Mouse (Mus musculus): ENCODE data around the gene Stau1.
"Not testable (repeated sequence)": the region's sequence is repeated elsewhere in the genome, so short reads cannot be mapped to it uniquely, and the experiment has no call there.

Gene Stau1

GRCm38 (mm10) chr2:166995796-166996532 lies at the start of gene Stau1:
Stau1 (minus strand) TSS chr2:166996299.
- peak; percentile 91 to 97 for DNase-seq

- DNase-seq: no peak
Measured at GRCm38 (mm10) chr2:167043400-167044121, 47.5 kb upstream of the Stau1 start.

DNA sequence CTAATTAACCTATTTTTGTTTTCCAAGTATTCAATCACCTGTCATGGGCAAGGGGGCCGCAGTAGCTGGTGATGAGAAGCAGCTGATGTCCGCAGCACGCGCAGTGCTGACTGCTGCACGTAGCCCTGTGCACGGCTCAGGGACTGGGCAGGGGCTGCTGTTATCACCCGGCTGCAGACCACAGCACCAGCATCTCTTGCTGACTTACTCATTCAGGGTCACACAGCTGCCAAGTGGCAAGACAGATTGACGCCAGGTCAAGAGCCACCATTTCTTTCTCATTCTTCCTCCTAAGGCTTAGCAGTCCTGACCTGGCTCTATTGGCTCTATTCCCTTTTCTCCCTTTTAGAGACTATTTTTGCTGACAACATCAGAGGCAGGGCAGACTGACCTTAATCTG lies 43.3 kb upstream of the Stau1 start:
- no peak for DNase-seq

- no peak for DNase-seq
Measured at GRCm38 (mm10) chr2:167038716-167039115, 42.6 kb upstream of the Stau1 start.

- no peak for DNase-seq
Measured at GRCm38 (mm10) chr2:167038297-167038696, 42.2 kb upstream of the Stau1 start.

DNA sequence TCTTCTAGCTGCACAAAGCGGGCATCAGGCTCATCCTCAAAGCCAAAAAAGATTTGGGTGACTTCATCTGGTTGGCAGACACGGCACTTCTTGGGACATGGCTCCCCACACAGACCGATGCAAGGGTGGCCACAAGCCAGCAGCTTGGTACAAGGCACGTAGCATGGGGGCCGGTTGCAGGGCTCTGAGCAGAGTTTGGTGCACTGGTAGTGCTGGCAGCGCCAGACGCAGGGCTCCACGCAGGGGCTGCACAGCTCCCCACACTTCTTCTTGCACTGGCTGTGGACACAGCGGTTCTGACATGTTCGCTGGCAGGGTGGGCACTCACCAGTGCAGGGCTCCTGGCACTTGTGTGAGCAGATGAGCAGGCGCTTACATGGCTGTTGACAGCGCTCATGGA lies 41.6 kb upstream of the Stau1 start:
- no peak for DNase-seq

GRCm38 (mm10) chr2:167030507-167030906 lies 34.4 kb upstream of the Stau1 start:
- no peak for DNase-seq

DNA sequence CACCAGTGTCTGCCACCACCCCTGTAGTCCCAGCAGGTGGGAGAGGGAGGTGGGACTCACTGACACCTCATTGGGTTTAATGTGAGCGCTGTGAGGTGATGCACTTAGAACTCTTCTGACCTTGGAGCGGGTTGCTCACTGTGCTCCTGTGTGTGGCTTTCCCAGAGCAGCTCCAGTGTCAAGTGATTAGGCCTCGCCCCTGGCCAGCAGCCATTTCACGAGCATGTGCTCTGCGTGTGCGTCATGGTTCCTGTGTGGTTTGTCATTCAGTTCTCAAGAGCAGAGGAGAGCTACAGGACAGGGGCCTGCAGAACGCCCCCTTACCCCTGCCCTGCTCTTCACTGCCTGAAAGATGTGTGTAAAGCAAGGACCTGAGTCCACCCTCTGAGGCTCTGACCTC lies 32.5 kb upstream of the Stau1 start:
- DNase-seq: no peak

DNA sequence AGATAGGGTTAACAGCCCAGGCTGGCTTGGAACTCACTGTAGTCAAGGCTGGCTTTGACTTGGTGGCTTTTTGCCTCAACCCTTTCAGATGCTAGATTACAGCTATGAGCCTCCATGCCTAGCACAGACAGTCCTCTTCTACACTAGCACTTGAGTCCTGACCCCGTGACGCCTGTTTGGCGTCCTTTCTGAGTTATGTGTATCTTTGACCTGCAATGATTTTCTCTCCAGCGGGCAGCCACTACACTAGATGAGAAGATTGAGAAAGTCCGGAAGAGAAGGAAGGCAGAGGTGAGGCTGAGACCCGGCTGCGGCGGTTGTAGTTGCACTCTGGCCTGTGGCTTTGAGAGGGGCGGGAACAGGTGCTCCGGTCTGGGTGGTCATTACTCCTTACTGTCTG lies 23.3 kb upstream of the Stau1 start:
- DNase-seq: no peak

- no peak for DNase-seq
Measured at GRCm38 (mm10) chr2:167015382-167015718, 19.3 kb upstream of the Stau1 start.

DNA sequence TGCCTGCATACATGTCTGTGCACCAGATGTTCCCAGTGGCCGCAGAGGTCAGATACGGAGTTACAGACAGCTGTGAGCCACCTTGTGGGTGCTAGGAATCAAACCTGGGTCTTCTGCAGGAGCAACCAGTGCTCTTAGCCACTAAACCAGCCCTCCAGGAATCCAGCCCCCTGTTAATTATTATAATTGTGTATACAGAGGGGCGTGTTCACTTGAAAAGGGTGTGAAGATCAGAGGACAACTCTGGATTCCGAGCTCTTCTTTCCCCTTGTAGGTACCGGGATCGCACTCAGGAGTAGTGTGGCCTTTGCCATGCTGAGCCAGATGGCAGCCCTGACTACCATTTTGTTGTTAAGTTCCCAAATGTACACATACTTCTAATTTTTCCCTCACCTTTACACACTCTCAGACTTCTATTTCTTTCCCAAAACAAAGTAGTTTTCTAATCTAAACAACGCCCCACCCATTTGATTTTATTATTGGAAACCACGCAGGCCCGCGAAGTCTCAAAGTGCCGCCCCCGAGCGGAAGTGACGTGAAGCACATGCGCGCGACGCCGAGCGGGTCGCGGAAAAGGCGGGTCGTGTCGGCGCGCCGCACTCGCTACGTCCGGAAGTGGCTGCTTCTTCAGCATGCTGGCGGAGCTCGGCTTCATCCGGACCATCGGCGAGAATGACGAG lies 18.7 kb upstream of the Stau1 start, which contains the start of gene Ddx27:
Ddx27 (plus strand) TSS at position 492 of the 680 bp plus-strand sequence.
- DNase-seq: peak; percentile 90 to 91

DNA sequence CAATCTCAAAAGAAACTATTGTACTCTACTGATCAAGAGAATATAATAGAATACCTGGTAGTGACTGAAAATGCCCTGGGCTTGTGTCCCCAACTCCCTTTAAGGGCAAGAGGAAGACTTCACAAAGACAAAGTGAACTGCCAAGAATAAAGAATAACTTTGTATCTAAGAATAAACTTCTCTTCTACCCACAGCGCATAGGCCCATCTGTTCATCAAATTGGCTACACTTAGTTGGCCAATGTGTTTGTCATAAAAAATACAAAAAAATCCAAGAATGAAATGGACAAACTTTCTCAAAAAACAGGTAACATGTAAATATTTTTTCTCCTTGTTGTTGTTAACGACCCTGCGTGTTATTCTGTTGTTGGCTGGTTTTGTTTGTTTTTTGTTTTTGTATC lies 14.4 kb upstream of the Stau1 start:
- no peak for DNase-seq

DNA sequence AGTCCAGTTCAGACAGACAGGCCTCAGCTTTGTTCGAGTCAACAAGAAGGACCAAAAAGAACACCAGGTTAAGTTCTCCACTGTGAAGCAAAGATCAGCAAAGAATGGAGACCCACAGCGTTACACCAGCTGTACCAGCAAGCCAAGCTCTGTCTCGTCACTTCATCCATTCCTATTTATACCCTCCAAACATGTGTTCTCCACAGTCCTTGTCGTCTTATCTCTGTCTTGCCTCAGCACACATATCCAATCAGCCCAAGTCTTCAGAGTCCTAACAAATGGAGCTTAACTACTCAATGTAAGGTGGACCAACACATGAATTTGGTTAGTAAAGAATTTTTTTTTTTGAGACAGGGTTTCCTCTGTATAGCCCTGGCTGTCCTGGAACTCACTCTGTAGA lies 13.4 kb upstream of the Stau1 start:
- DNase-seq: no peak

DNA sequence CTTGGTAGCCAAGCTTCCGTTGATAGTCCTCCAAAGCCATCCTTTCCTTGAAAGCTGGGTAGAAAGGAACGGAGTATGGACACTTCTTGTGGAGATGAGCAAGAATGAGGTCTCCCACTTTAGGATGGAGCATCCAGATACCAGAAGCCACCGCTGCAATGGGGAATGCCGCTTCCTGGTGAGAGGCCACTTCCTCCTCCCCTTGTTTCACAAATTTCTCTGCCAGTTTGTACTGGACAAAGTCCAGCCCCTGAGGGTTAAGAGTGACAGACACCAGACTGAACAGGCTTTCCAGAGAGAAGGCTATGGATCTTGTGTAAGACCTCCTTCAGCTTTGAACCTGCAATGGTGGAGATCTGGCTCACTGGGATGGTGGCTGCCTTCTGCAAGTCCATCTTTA lies 11.5 kb upstream of the Stau1 start:
- DNase-seq: not testable (repeated sequence)

DNA sequence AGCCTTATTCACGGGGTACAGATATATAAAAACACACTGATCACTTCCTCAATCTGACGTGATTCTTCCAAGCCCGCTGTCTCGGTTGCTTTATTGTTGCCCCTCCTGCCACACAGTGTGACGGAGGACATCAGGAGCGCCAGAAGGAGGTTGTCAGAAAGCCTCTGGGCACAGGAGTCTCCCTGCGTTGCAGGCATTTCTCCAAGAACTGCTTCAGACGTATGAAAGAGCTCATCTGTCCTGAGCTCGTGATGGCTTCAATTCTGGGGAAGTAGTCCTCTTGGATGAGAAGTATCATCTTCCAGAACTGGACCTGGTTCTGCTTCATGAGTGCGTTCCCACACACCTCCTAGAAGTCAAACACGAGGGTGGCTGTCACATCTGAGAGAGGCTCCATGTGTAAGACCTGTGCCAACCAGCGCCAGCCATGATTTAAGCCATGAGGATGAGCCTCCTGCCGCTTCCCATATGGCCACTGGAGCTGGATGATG lies 10.9 kb upstream of the Stau1 start:
- DNase-seq: no peak

DNA sequence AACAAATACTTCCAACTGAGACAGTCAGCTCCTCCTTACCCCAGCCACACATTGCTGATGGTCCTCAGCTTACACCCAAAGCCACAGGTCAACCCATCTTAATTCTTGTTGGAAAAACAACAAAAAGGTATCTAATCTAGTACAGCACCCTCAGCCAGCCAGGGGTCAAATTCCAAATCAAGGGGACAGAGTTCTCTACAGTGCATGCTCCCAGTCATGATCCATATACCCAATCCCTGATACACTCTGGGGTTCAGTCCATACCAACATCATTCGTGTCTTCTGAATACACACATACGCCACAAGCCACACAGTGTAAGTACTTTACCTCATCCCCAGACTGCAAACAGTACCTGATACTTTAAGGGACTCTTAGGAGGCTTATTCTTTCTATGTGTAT lies 10.3 kb upstream of the Stau1 start:
- DNase-seq: no peak

GRCm38 (mm10) chr2:167004099-167004854 lies 8.2 kb upstream of the Stau1 start:
- peak; percentile 32 to 40 for DNase-seq

DNA sequence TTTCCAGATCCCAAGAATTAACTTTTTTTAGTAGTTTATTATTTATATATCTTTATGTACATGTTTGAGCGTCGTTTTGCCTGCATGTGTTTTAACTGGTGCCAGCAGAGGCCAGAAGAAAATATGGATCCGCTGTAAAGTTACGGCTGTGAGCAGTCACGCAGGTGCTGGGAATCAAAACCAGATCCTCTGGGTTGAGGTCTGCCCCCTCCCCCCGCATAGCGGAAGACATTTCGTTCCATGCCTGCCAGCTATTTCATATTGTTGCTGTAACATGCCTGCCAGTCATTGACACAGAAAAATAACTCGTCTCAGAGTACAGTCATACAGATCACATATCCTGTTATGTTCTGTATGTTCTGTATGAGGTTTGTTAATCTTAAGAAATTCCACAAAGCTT lies 5.4 kb upstream of the Stau1 start:
- no peak for DNase-seq

DNA sequence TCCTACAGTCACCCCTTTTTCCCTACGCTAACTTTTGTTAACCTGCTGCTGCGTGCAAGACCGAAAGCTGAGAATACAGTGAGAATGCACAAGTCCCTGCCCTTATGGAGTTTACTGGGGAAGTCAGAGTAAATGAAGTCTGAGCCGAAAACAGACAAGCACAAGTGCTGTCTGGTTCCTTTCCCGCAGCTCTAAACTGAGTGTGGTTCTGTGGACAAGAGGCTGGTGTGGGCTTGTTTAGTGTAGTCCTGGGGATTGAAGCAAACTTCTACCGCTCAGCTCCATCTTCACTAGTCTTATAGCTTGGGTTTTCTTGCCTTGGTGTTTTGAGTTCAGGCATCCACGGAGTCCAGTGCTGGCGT lies 415 bp upstream of the Stau1 start:
- DNase-seq: no peak

GRCm38 (mm10) chr2:166995021-166995795 lies 891 bp downstream of the Stau1 start:
- peak; percentile 32 to 47 for DNase-seq

DNA sequence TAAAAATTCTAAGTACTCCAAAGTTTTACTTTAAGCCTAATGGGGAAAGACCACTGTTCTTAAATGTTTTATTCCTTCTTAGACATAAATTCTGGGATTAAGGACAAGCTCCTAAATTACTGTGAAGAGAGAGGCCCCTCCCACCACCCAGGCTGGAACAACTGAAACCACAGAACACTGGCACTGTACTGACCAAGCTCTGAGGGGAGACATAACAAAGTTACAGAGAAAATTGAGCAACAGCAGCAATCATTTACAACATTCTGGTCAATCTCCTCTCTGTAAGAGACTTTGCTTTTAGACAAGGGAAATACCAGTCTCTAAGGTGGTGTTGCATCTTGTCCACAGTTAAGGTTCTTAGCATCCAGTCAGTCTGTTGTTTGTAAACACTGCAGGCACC lies 4.2 kb downstream of the Stau1 start:
- no peak for DNase-seq

GRCm38 (mm10) chr2:166990861-166991260 lies 5.2 kb downstream of the Stau1 start:
- no peak for DNase-seq

All from thymus, postnatal 36 days (tissue).